Mouse (Mus musculus): ENCODE data around the gene Olfr1045. TPM values are rescaled to one million over a fixed set of nuclear protein-coding genes. Genes with fewer than 3 reads are reported as not detected.

Olfr1045 gene
- not detected for polyA plus RNA-seq (2017; shearing (Covaris generic))

GRCm38 (mm10) chr2:86202909-86203308 lies at the start of gene Olfr1045:
Gene Olfr1045, minus strand, starts transcription at chr2:86203009.

GRCm38 (mm10) chr2:86240189-86240588 lies 37.4 kb upstream of the Olfr1045 start, which contains the start of gene Olfr1048:
Gene Olfr1048, minus strand, starts transcription at chr2:86240289.

GRCm38 (mm10) chr2:86231301-86231700 lies 28.5 kb upstream of the Olfr1045 start, which contains the start of gene Olfr1047:
Gene Olfr1047, minus strand, starts transcription at chr2:86231401.

GRCm38 (mm10) chr2:86219214-86219613 lies 16.4 kb upstream of the Olfr1045 start, which contains the start of gene Olfr1046:
Gene Olfr1046, minus strand, starts transcription at chr2:86219314.

GRCm38 (mm10) chr2:86185583-86185982 lies 17.2 kb downstream of the Olfr1045 start, which contains the start of gene Olfr52:
Gene Olfr52, minus strand, starts transcription at chr2:86185683.

GRCm38 (mm10) chr2:86177720-86178119 lies 25.1 kb downstream of the Olfr1045 start, which contains the start of gene Olfr1044:
Gene Olfr1044, minus strand, starts transcription at chr2:86177820.

GRCm38 (mm10) chr2:86167422-86167821 lies 35.4 kb downstream of the Olfr1045 start, which contains the start of gene Olfr1043:
Gene Olfr1043, minus strand, starts transcription at chr2:86167522.

GRCm38 (mm10) chr2:86161738-86162137 lies 41.1 kb downstream of the Olfr1045 start, which contains the start of gene Olfr1042:
Gene Olfr1042, minus strand, starts transcription at chr2:86161838.

GRCm38 (mm10) chr2:86146632-86147031 lies 56.2 kb downstream of the Olfr1045 start, which contains the start of gene Olfr1040:
Gene Olfr1040, minus strand, starts transcription at chr2:86146732.

Other genes with a start within 250 kb of the Olfr1045 start
- gene Olfr1029, start 229.1 kb downstream of the Olfr1045 start, polyA plus RNA-seq (2017; shearing (Covaris generic)), result not detected
- gene Olfr1030, start 223.7 kb downstream of the Olfr1045 start, polyA plus RNA-seq (2017; shearing (Covaris generic)), result 0.11 TPM
- not detected for gene Olfr1031, start 212.7 kb downstream of the Olfr1045 start, polyA plus RNA-seq (2017; shearing (Covaris generic))
- not detected for gene Olfr1032, start 197.5 kb downstream of the Olfr1045 start, polyA plus RNA-seq (2017; shearing (Covaris generic))
- 18.8 TPM for gene Olfr1033, start 182.4 kb downstream of the Olfr1045 start, polyA plus RNA-seq (2017; shearing (Covaris generic))
- gene Olfr1034, start 157.1 kb downstream of the Olfr1045 start, polyA plus RNA-seq (2017; shearing (Covaris generic)), result not detected
- gene Olfr1036, start 129.0 kb downstream of the Olfr1045 start, polyA plus RNA-seq (2017; shearing (Covaris generic)), result not detected
- gene Olfr1037, start 115.6 kb downstream of the Olfr1045 start, polyA plus RNA-seq (2017; shearing (Covaris generic)), result not detected
- gene Olfr1039, start 67.1 kb downstream of the Olfr1045 start, polyA plus RNA-seq (2017; shearing (Covaris generic)), result not detected
- not detected for gene Olfr1040, start 56.3 kb downstream of the Olfr1045 start, polyA plus RNA-seq (2017; shearing (Covaris generic))
- gene Olfr1042, start 41.2 kb downstream of the Olfr1045 start, polyA plus RNA-seq (2017; shearing (Covaris generic)), result 0.29 TPM
- not detected for gene Olfr1043, start 35.5 kb downstream of the Olfr1045 start, polyA plus RNA-seq (2017; shearing (Covaris generic))
- gene Olfr1044, start 25.2 kb downstream of the Olfr1045 start, polyA plus RNA-seq (2017; shearing (Covaris generic)), result 0.45 TPM
- gene Olfr52, start 17.3 kb downstream of the Olfr1045 start, polyA plus RNA-seq (2017; shearing (Covaris generic)), result 0.38 TPM
- not detected for gene Olfr1046, start 16.3 kb upstream of the Olfr1045 start, polyA plus RNA-seq (2017; shearing (Covaris generic))
- not detected for gene Olfr1047, start 28.4 kb upstream of the Olfr1045 start, polyA plus RNA-seq (2017; shearing (Covaris generic))
- not detected for gene Olfr1048, start 37.3 kb upstream of the Olfr1045 start, polyA plus RNA-seq (2017; shearing (Covaris generic))
- not detected for gene Olfr1049, start 55.3 kb upstream of the Olfr1045 start, polyA plus RNA-seq (2017; shearing (Covaris generic))
- not detected for gene Olfr1051, start 76.1 kb upstream of the Olfr1045 start, polyA plus RNA-seq (2017; shearing (Covaris generic))
- not detected for gene Olfr1052, start 89.4 kb upstream of the Olfr1045 start, polyA plus RNA-seq (2017; shearing (Covaris generic))
- gene Olfr1053, start 112.3 kb upstream of the Olfr1045 start, polyA plus RNA-seq (2017; shearing (Covaris generic)), result not detected
- not detected for gene Olfr1054, start 132.4 kb upstream of the Olfr1045 start, polyA plus RNA-seq (2017; shearing (Covaris generic))
- not detected for gene Olfr1055, start 147.3 kb upstream of the Olfr1045 start, polyA plus RNA-seq (2017; shearing (Covaris generic))
- not detected for gene Olfr1056, start 159.5 kb upstream of the Olfr1045 start, polyA plus RNA-seq (2017; shearing (Covaris generic))
- gene Olfr1057, start 175.4 kb upstream of the Olfr1045 start, polyA plus RNA-seq (2017; shearing (Covaris generic)), result not detected
- not detected for gene Olfr1058, start 185.6 kb upstream of the Olfr1045 start, polyA plus RNA-seq (2017; shearing (Covaris generic))
- not detected for gene Olfr1061, start 211.0 kb upstream of the Olfr1045 start, polyA plus RNA-seq (2017; shearing (Covaris generic))
- gene Olfr1062, start 223.7 kb upstream of the Olfr1045 start, polyA plus RNA-seq (2017; shearing (Covaris generic)), result not detected
- not detected for gene Olfr1065, start 247.6 kb upstream of the Olfr1045 start, polyA plus RNA-seq (2017; shearing (Covaris generic))